Mouse (Mus musculus): ENCODE measurements around the gene Slc15a4. TPM values are rescaled to one million over a fixed set of nuclear protein-coding genes. Genes with fewer than 3 reads are reported as not detected.

Gene Slc15a4
- total RNA-seq (2021), result 10 to 100 TPM; 24.4 to 26.8 TPM
- long read RNA-seq, experiment 1, transcript Slc15a4-201 (8 exons, 2,732 nt), result major isoform, 22 of 49 reads
- long read RNA-seq, experiment 1, partial matches to known transcripts, result 6 of 49 reads
- long read RNA-seq, experiment 1, other reads (novel, unspliced or antisense), result 16 of 49 reads
- long read RNA-seq, experiment 2, transcript Slc15a4-201 (8 exons, 2,732 nt), result major isoform, 16 of 28 reads
- long read RNA-seq, experiment 2, partial matches to known transcripts, result 1 of 28 reads
- long read RNA-seq, experiment 2, other reads (novel, unspliced or antisense), result 10 of 28 reads

DNA sequence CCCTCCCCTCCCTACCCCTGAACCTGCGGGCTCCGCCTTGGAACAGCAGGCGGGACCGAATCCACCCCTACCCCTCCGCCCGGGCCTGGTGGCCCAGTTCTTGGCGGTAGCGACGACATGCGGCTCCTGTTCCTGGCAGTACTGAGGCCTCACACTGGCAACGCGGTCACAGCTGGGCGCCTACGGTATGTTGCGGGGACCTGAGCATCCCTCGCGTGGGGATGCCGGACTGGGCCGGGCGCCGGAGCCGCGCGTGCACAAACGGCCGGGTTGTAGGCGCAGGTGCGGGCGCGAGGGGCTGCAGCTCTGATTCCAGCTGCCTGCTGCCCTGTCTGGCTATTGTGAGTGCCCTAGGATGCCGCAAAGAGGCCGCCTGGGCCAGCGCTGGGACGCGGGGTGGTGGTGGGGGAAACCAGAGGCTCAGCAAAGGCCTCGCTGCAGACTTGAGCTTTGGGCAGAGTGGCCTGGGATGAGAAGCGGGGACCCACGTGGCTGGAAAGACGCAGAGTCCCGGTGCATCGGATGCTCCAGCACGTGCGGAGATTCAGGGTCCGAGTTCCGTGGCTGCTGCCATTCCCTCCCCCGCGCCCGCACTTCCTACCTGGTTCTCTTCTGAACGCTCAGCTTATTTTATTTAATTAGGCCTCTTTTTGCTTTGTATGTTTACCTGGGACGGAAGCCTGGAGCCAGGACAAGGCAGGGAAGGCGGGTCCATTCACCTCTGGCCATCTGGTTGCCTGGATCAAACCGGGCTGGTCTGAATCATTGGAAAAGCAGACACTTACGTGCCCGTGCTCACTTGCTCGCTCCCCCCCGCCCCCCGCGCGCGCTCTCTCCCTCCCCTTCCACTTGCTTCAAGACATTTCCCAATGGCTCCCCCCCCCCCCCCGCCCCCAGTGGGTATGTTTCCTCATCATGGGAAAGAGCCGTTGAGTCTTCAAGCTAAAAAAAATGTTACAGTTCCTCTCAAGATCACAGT, at the start of gene Slc15a4, which contains the start of gene Glt1d1:
Gene Slc15a4 (minus strand): TSS at position 731 of the 979 bp plus-strand sequence.
Gene Glt1d1 (plus strand): TSS at position 96 of the 979 bp plus-strand sequence.
- DNase-seq (ENCODE audit: low spot score in 2 of 2), result peak; percentile 36 to 50

DNA sequence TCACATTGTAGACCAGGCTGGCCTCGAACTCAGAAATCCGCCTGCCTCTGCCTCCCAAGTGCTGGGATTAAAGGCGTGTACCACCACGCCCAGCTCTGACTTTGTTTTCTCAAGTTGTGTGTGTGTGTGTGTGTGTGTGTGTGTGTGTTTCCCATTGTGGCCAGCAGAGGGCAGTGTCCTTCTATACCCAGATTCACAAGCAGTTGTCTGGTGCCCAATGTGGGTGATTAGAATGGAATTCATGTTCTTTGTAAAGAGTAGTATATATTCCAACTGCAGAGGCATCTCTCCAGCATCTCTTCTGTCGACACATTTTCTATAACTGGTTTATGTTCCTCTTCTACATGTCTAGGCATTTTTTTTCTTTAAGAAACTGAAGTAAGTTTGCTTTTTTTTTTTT, 45.8 kb upstream of the Slc15a4 start:
- DNase-seq (ENCODE audit: low spot score in 2 of 2), result no peak

- no peak for DNase-seq (ENCODE audit: low spot score in 2 of 2)
These were observed 44.9 kb upstream of the Slc15a4 start for GRCm38 (mm10) chr5:127677561-127677960.

GRCm38 (mm10) chr5:127673913-127674312, 41.2 kb upstream of the Slc15a4 start:
- no peak for DNase-seq (ENCODE audit: low spot score in 2 of 2)

DNA sequence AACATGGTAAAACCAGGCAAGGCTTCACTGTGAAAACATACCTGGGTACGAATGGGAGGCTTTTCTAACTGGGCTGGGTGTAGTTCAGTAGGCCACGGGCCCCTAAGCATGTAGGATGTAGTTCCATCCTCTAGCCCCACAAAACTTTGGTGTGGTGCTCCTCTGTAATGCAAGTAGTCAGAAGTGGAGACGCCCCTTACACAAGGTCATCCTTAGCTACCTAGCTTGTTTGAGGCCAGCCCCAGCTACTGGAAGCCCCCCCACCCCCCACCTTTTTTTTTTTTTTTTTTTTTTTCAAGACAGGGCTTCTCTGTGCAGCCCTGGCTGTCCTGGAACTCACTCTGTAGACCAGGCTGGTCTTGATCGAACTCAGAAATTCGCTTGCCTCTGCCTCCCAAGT, 28.3 kb upstream of the Slc15a4 start:
- no peak for DNase-seq (ENCODE audit: low spot score in 2 of 2)

GRCm38 (mm10) chr5:127660267-127660666, 27.6 kb upstream of the Slc15a4 start:
- DNase-seq (ENCODE audit: low spot score in 2 of 2), result no peak

DNA sequence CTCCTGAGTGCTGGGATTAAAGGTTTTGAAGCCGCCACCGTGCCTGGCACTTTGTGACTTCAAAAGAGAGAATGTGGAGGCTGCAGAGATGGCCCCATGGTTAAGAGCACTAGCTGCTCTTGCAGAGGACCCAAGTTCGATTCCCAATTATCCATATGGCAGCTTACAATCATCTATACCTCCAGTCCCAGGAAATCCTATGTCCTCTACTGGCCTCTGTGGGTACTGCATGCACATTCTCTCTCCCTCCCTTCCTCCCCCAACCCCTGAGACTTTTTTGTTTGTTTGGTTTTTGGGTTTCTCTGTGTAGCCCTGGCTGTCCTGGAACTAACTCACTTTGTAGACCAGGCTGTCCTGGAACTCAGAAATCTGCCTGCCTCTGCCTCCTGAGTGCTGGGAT, 26.6 kb upstream of the Slc15a4 start:
- DNase-seq (ENCODE audit: low spot score in 2 of 2), result no peak

DNA sequence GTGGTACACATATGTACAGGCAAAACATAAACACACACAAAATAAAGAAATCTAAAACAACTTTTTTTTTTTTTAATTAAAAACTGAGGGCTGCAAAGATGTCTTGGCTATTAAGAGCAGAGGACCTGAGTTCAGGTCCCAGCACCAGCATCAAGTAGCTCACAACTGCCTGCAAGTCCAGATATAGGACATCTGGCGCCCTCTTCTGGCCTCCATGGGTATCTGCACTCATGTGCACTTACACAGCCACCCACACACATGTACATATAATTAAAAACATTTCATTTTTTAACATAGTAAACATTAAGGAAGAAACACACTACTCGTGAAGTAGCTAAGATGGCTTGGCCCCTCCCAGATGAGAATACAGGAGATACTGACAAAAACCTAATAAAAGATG, 25.6 kb upstream of the Slc15a4 start:
- DNase-seq (ENCODE audit: low spot score in 2 of 2), result no peak

DNA sequence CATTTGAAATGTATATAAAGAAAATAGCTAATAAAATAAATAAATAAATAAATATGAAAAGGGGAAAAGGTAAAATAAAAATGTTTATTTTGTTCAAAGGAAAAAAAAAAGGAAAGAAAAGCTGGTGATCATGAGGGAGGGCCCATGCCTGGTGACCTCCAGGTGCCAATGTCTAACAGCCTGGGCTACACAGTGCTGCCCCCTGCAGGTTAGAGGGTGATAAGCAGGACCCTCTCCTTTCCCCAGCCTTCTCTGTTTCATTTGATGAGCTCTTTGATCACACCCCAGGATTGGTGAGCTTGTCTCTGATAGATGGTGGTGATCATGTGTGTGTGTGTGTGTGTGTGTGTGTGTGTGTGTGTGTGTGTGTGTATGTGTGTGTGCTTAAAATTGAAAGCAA, 16.4 kb upstream of the Slc15a4 start:
- DNase-seq (ENCODE audit: low spot score in 2 of 2), result peak in 1 of 2 experiments; percentile 43

- DNase-seq (ENCODE audit: low spot score in 2 of 2), result peak; percentile 50 to 56
These were observed 15.3 kb upstream of the Slc15a4 start for GRCm38 (mm10) chr5:127648046-127648445.

GRCm38 (mm10) chr5:127641185-127641958, 8.7 kb upstream of the Slc15a4 start:
- no peak for DNase-seq (ENCODE audit: low spot score in 2 of 2)

DNA sequence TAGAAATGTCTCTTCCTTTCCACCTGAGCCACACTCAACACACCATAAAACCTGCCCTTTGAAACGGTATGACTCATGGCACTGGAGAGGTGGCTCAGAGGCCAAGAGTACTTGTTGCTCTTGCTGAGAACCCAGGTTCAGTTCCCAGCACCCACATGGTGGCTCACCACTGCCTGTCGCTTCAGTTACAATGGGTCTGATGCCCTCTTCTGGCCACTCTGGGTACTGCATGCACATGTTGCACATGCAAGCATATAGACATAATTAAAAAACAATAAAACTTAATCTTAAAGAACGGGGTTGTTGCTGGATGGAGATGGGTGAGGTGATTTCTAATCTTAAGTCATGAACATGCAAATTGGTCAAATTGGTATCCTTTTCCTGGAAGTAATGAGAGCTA, 7.7 kb upstream of the Slc15a4 start:
- DNase-seq (ENCODE audit: low spot score in 2 of 2), result no peak

GRCm38 (mm10) chr5:127639635-127640034, 6.9 kb upstream of the Slc15a4 start:
- DNase-seq (ENCODE audit: low spot score in 2 of 2), result no peak

GRCm38 (mm10) chr5:127639067-127639605, 6.4 kb upstream of the Slc15a4 start:
- no peak for DNase-seq (ENCODE audit: low spot score in 2 of 2)

DNA sequence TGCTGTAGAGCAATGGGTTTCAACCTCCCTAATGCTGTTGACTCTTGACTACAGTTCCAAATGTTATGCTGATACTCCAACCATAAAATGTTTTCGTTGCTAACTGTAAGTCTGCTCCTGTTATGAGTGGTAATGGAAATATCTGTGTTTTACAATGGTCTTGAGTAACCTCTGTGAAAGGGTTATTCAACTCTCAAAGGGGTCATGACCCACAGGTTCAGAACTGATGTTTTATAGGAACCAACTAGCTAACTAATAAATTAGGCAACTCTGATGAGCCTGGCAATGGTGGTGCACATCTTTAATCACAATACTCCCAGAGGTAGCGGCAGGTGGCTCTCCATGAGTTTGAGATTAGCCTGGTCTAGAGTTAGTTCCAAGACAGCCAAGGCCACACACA, 5.5 kb upstream of the Slc15a4 start:
- DNase-seq (ENCODE audit: low spot score in 2 of 2), result no peak

- no peak for DNase-seq (ENCODE audit: low spot score in 2 of 2)
These were observed 4.9 kb upstream of the Slc15a4 start for GRCm38 (mm10) chr5:127637622-127638021.

DNA sequence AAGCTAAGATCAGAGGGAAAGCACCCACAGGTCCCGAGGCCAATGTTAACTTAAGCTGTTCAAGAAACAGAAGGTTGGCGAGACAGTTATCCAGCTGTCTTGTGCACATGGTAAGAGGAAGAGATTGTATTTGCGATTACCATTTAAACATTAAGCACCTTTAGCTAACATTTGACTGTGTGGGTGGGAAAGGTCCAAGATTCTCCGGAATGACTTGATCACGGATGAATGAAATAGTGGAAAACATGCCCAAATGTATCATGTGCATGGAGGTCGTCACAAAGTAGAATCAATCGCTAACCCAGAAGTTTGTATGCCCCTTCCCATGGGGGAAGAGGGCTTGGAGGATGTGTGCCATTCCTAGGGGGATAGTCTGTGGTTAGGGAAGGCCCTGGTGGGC, 969 bp upstream of the Slc15a4 start:
- no peak for DNase-seq (ENCODE audit: low spot score in 2 of 2)

- no peak for DNase-seq (ENCODE audit: low spot score in 2 of 2)
These were observed 491 bp upstream of the Slc15a4 start for GRCm38 (mm10) chr5:127633188-127633587.

DNA sequence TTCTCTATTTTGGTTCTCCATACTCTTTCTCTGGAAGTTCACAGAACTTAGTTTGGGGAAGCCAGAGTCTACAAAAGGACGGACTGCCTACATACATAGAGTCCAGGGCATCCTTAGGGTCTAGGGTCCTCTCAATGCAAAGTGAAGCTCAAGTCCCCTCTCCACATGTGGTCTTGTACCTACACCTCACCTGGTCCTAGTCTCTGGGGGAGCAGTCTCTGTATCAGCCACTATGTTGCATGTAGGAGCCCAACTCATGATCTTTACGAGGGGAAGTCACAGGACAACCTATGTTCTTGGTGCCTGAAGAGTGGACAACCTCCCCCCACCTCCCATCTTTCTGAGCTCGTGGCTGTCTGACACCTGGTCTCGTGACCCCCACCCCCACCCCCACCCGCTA, 1.0 kb downstream of the Slc15a4 start:
- no peak for DNase-seq (ENCODE audit: low spot score in 2 of 2)

DNA sequence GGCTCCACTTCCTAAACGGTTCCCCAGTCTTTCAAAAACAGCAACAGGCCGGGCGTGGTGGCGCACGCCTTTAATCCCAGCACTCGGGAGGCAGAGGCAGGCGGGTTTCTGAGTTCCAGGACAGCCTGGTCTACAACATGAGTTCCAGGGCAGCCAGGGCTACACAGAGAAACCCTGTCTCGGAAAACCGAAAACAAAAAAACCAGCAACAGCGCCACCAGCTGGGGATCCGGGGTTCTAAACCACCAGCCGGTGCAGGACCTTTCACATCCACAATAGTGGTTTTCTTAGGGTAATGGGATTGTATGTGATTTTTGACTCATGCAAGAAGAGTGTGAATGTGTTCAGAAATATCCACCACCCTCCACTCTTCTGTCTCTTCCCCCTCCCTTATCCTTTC, 5.5 kb downstream of the Slc15a4 start:
- no peak for DNase-seq (ENCODE audit: low spot score in 2 of 2)

Data from left cerebral cortex, adult 18-20 months (tissue).